Mouse (Mus musculus) neural tube, embryonic 12.5 days (tissue): ENCODE measurements around the gene Fbxw4. TPM values are rescaled to one million over a fixed set of nuclear protein-coding genes. Genes with fewer than 3 reads are reported as not detected.
"Not testable (repeated sequence)": the region's sequence is repeated elsewhere in the genome, so short reads cannot be mapped to it uniquely, and the experiment has no call there.

Experiments
- ATAC-seq: fragments of 200-750 bp; cut with Nextera tagmentation; 2 replicates; pipeline ENCODE4 v1.8.0; 2017; ENCODE audit warnings: low read depth, mild to moderate bottlenecking, moderate TSS enrichment, moderate library complexity; ENCODE audit not compliant: low FRiP score
- H3K27ac ChIP-seq: fragments of 300-500 bp; sonication (generic); 2 replicates; pipeline ENCODE4 v1.5.1; 2016
- H3K27me3 ChIP-seq: fragments of 300-500 bp; sonication (generic); replicated peaks from 2 replicates; pipeline ENCODE4 v1.6.1; 2016; ENCODE audit warnings: mild to moderate bottlenecking
- H3K36me3 ChIP-seq: fragments of 300-500 bp; sonication (generic); 2 replicates; pipeline ENCODE4 v1.6.1; 2016; ENCODE audit warnings: mild to moderate bottlenecking
- H3K4me1 ChIP-seq: fragments of 300-500 bp; sonication (generic); 2 replicates; pipeline ENCODE4 v1.6.1; 2016
- H3K4me2 ChIP-seq: fragments of 300-500 bp; sonication (generic); replicated peaks from 2 replicates; pipeline ENCODE4 v1.6.1; 2016; ENCODE audit warnings: mild to moderate bottlenecking
- H3K4me3 ChIP-seq: fragments of 300-500 bp; sonication (generic); 2 replicates; pipeline ENCODE4 v1.5.1; 2016
- H3K9ac ChIP-seq: fragments of 300-500 bp; sonication (generic); 2 replicates; pipeline ENCODE4 v1.6.1; 2016; ENCODE audit warnings: mild to moderate bottlenecking
- H3K9me3 ChIP-seq: fragments of 300-500 bp; sonication (generic); 2 replicates; pipeline ENCODE4 v1.6.1; 2016; ENCODE audit warnings: mild to moderate bottlenecking
- WGBS: fragments of 180-500 bp; shearing (Covaris S2); methylation state at CpG from one replicate; pipeline ENCODE4 v1.1.7; 2016; 5-methylcytosine and 5-hydroxymethylcytosine counted together
- polyA plus RNA-seq: library from polyadenylated mRNA; unstranded; fragments of >200 nt; fragmentation: Nextera tagmentation; extraction: Ambion mirVana; gene quantifications from 2 replicates; pipeline ENCODE4 v1.2.1, GENCODE M21; 2016

Gene Fbxw4
- polyA plus RNA-seq, 1 experiment from 2014 or later: 5.9 TPM

GRCm38 (mm10) chr19:45652286-45652988, 7.7 kb downstream of the Fbxw4 start:
- Histone ChIP-seq H3K4me1 (peaks cover 14% of the 10 kb centered on the region; the same call in 1 of the 2 replicates), H3K9me3 (no peaks in the 10 kb centered on the region)
- 70% methylated on average over 15 of the region's 15 CpGs for WGBS

GRCm38 (mm10) chr19:45651524-45651923, 8.6 kb downstream of the Fbxw4 start:
- Histone ChIP-seq H3K27me3 (no peaks in the 10 kb centered on the region), H3K9me3 (no peaks in the 10 kb centered on the region), H3K4me3 (no peak overlapping the region), H3K9ac (no peak overlapping the region), H3K36me3 (no peaks in the 10 kb centered on the region), H3K4me2 (no peak overlapping the region), H3K4me1 (peaks cover 11% of the 10 kb centered on the region; the same call in 1 of the 2 replicates), H3K27ac (no peak overlapping the region)
- no peak for ATAC-seq
- WGBS: 94% methylated on average over 8 of the region's 8 CpGs

More at GRCm38 (mm10) chr19:45652286-45652988, 7.7 kb downstream of the Fbxw4 start:
- no peak overlapping the region for H3K27ac ChIP-seq
- H3K4me3 ChIP-seq: no peak overlapping the region
- ATAC-seq: no peak
- no peaks in the 10 kb centered on the region for H3K36me3 ChIP-seq
- no peak overlapping the region for H3K4me2 ChIP-seq
- no peaks in the 10 kb centered on the region for H3K27me3 ChIP-seq
- H3K9ac ChIP-seq: no peak overlapping the region

- no peaks in the 10 kb centered on the region for H3K36me3 ChIP-seq
- no peak overlapping the region for H3K27ac ChIP-seq
- no peak overlapping the region for H3K4me3 ChIP-seq
- peaks cover 5% of the 10 kb centered on the region; the same call in 1 of the 2 replicates for H3K4me1 ChIP-seq
- no peak overlapping the region for H3K4me2 ChIP-seq
- 80% methylated on average over 4 of the region's 4 CpGs for WGBS
- H3K9ac ChIP-seq: no peak overlapping the region
- H3K9me3 ChIP-seq: no peaks in the 10 kb centered on the region
- no peaks in the 10 kb centered on the region for H3K27me3 ChIP-seq
- no peak for ATAC-seq
These were observed 10.3 kb downstream of the Fbxw4 start for GRCm38 (mm10) chr19:45649776-45650175.

GRCm38 (mm10) chr19:45648469-45648868, 11.6 kb downstream of the Fbxw4 start:
- not testable (repeated sequence) for H3K4me1 ChIP-seq, H3K27me3 ChIP-seq, H3K27ac ChIP-seq, H3K9ac ChIP-seq, H3K9me3 ChIP-seq, H3K4me2 ChIP-seq, H3K4me3 ChIP-seq, H3K36me3 ChIP-seq, ATAC-seq
- 92% methylated on average over 6 of the region's 6 CpGs for WGBS

- no peak overlapping the region for H3K27ac ChIP-seq
These were observed 13.2 kb downstream of the Fbxw4 start for GRCm38 (mm10) chr19:45646866-45647265.

GRCm38 (mm10) chr19:45640691-45641090, 19.4 kb downstream of the Fbxw4 start:
- Histone ChIP-seq H3K27me3 (no peaks in the 10 kb centered on the region), H3K27ac (no peak overlapping the region), H3K9me3 (no peaks in the 10 kb centered on the region), H3K4me3 (no peak overlapping the region), H3K36me3 (peaks cover under 1% of the 10 kb centered on the region; the same call in 1 of the 2 replicates), H3K4me1 (no peaks in the 10 kb centered on the region), H3K9ac (no peak overlapping the region), H3K4me2 (no peak overlapping the region)
- ATAC-seq: no peak
- WGBS: 92% methylated on average over 7 of the region's 7 CpGs

More at GRCm38 (mm10) chr19:45646866-45647265, 13.2 kb downstream of the Fbxw4 start:
- Histone ChIP-seq H3K4me3 (no peak overlapping the region), H3K4me1 (no peaks in the 10 kb centered on the region), H3K4me2 (no peak overlapping the region), H3K36me3 (no peaks in the 10 kb centered on the region), H3K9me3 (no peaks in the 10 kb centered on the region), H3K9ac (no peak overlapping the region), H3K27me3 (no peaks in the 10 kb centered on the region)
- 40% methylated on average over 4 of the region's 4 CpGs for WGBS
- no peak for ATAC-seq

- H3K27me3 ChIP-seq: no peaks in the 10 kb centered on the region
- no peak overlapping the region for H3K4me2 ChIP-seq
- H3K9me3 ChIP-seq: no peaks in the 10 kb centered on the region
- ATAC-seq: no peak
- no peak overlapping the region for H3K4me3 ChIP-seq
- no peak overlapping the region for H3K27ac ChIP-seq
- peaks cover 14% of the 10 kb centered on the region for H3K36me3 ChIP-seq
- WGBS: 82% methylated on average over 5 of the region's 5 CpGs
- no peaks in the 10 kb centered on the region for H3K4me1 ChIP-seq
- H3K9ac ChIP-seq: no peak overlapping the region
These were observed 24.2 kb downstream of the Fbxw4 start for GRCm38 (mm10) chr19:45635960-45636359.

GRCm38 (mm10) chr19:45631584-45631983, 28.5 kb downstream of the Fbxw4 start:
- no peak overlapping the region for H3K27ac ChIP-seq
- H3K4me1 ChIP-seq: 0 out of 2 replicates have a peak, but pooled peaks cover 8% of the 10 kb centered on the region
- no peak overlapping the region for H3K4me2 ChIP-seq
- no peak overlapping the region for H3K9ac ChIP-seq
- WGBS: 53% methylated on average over 3 of the region's 3 CpGs
- peaks cover 17% of the 10 kb centered on the region for H3K36me3 ChIP-seq
- no peak overlapping the region for H3K4me3 ChIP-seq
- no peaks in the 10 kb centered on the region for H3K9me3 ChIP-seq
- no peaks in the 10 kb centered on the region for H3K27me3 ChIP-seq
- no peak for ATAC-seq

- ATAC-seq: no peak
- Histone ChIP-seq H3K27ac (no peak overlapping the region), H3K9ac (no peak overlapping the region), H3K4me3 (no peak overlapping the region), H3K4me2 (no peak overlapping the region), H3K36me3 (peaks cover 17% of the 10 kb centered on the region), H3K4me1 (0 out of 2 replicates have a peak, but pooled peaks cover 8% of the 10 kb centered on the region), H3K9me3 (no peaks in the 10 kb centered on the region), H3K27me3 (no peaks in the 10 kb centered on the region)
- 81% methylated on average over 5 of the region's 5 CpGs for WGBS
These were observed 29.2 kb downstream of the Fbxw4 start for GRCm38 (mm10) chr19:45630953-45631352.

GRCm38 (mm10) chr19:45629219-45629618, 30.9 kb downstream of the Fbxw4 start:
- no peak overlapping the region for H3K4me2 ChIP-seq
- ATAC-seq: no peak
- H3K27ac ChIP-seq: no peak overlapping the region
- H3K4me1 ChIP-seq: 0 out of 2 replicates have a peak, but pooled peaks cover 8% of the 10 kb centered on the region
- peaks cover 11% of the 10 kb centered on the region for H3K36me3 ChIP-seq
- no peak overlapping the region for H3K4me3 ChIP-seq
- WGBS: 97% methylated on average over 3 of the region's 3 CpGs
- no peaks in the 10 kb centered on the region for H3K27me3 ChIP-seq
- H3K9me3 ChIP-seq: no peaks in the 10 kb centered on the region
- no peak overlapping the region for H3K9ac ChIP-seq

GRCm38 (mm10) chr19:45628649-45629048, 31.5 kb downstream of the Fbxw4 start:
- Histone ChIP-seq H3K27me3 (no peaks in the 10 kb centered on the region), H3K4me1 (0 out of 2 replicates have a peak, but pooled peaks cover 8% of the 10 kb centered on the region), H3K4me2 (no peak overlapping the region), H3K4me3 (no peak overlapping the region), H3K9ac (no peak overlapping the region), H3K9me3 (no peaks in the 10 kb centered on the region), H3K27ac (no peak overlapping the region), H3K36me3 (peaks cover 7% of the 10 kb centered on the region)
- no peak for ATAC-seq
- 15% methylated on average over 6 of the region's 6 CpGs for WGBS

GRCm38 (mm10) chr19:45627036-45627435, 33.1 kb downstream of the Fbxw4 start:
- H3K9ac ChIP-seq: no peak overlapping the region
- no peak overlapping the region for H3K4me2 ChIP-seq
- H3K4me1 ChIP-seq: peaks cover 17% of the 10 kb centered on the region
- no peaks in the 10 kb centered on the region for H3K27me3 ChIP-seq
- no peak overlapping the region for H3K27ac ChIP-seq
- 22% methylated on average over 3 of the region's 3 CpGs for WGBS
- H3K4me3 ChIP-seq: no peak overlapping the region
- no peaks in the 10 kb centered on the region for H3K9me3 ChIP-seq
- H3K36me3 ChIP-seq: peaks cover 7% of the 10 kb centered on the region
- no peak for ATAC-seq

GRCm38 (mm10) chr19:45623710-45624109, 36.4 kb downstream of the Fbxw4 start:
- H3K27me3 ChIP-seq: no peaks in the 10 kb centered on the region
- H3K4me1 ChIP-seq: peaks cover 18% of the 10 kb centered on the region
- no peak overlapping the region for H3K4me2 ChIP-seq
- no peak overlapping the region for H3K27ac ChIP-seq
- no peaks in the 10 kb centered on the region; the same call in 1 of the 2 replicates for H3K36me3 ChIP-seq
- H3K9me3 ChIP-seq: no peaks in the 10 kb centered on the region
- WGBS: 84% methylated on average over 4 of the region's 4 CpGs
- H3K9ac ChIP-seq: no peak overlapping the region
- H3K4me3 ChIP-seq: no peak overlapping the region
- no peak for ATAC-seq
